Mouse (Mus musculus) C2C12 (cell line): ENCODE measurements around the gene Map6.

ENCODE experiments used
- CTCF ChIP-seq: IDR thresholded peaks from one replicate; pipeline ENCODE4 v1.5.1; 2011; ENCODE audit not compliant: control insufficient read depth, insufficient read depth, insufficient read length
- MYOD1 ChIP-seq: IDR thresholded peaks from one replicate; pipeline ENCODE4 v1.6.1; 2011; ENCODE audit warnings: low read depth; ENCODE audit not compliant: control insufficient read depth, insufficient read length
- MYOG ChIP-seq: IDR thresholded peaks from one replicate; pipeline ENCODE4 v1.6.1; 2011; ENCODE audit not compliant: control insufficient read depth, insufficient read length; ENCODE audit errors: extremely low read depth

GRCm38 (mm10) chr7:99271630-99272029 lies 4.4 kb downstream of the Map6 start:
- TF ChIP-seq CTCF (no peak), MYOG (no peak), MYOD1 (no peak)
